Mouse (Mus musculus): ENCODE data around the gene Bmp8a.
A peak's percentile ranks its signal among the peaks of the same experiment; 100 is the strongest.
"Not testable (repeated sequence)": the region's sequence is repeated elsewhere in the genome, so short reads cannot be mapped to it uniquely, and the experiment has no call there.

The Bmp8a gene

DNA sequence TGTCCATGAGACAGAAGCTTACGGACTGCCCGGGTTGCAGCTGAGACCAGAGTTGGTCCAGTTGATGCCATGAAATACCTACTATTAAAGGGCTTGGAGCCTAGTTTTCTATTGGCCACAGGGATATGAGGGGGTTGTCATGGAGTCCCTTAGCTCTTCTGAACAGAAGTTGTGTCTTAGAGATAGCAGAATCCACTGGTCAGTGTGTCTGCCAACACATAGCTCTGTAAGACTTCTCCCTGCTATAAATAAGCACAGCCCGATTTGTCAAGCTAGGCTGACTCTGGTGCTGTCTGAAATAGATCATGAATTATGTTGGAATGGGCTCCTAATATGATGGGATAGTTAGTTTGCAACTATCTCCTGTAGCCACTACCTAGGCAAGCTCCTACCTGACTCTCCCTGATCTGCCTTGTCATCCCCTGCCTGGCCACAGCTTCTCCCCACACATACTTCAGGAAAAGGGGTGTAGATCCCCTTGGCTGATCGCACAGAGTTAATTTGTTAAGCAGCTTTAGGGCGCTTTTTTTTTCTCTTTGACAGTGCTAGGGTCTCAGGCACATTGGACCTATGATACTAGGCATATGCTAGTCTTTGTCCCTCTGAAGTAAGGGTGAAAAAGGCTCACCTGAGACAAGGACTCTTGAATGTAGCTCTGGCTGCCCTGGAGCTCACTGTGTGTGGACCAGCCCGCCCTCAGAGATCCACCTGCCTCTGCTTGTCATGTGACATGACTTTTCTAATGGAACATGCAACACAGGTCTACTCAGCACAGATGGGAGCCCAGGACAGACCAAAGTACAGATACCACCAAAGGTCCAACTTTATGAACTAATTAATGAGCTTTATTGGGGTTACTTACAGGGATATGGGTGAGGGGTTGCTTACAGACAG is 58.1 kb downstream of the Bmp8a start:
- DNase-seq: peak; percentile 72

DNA sequence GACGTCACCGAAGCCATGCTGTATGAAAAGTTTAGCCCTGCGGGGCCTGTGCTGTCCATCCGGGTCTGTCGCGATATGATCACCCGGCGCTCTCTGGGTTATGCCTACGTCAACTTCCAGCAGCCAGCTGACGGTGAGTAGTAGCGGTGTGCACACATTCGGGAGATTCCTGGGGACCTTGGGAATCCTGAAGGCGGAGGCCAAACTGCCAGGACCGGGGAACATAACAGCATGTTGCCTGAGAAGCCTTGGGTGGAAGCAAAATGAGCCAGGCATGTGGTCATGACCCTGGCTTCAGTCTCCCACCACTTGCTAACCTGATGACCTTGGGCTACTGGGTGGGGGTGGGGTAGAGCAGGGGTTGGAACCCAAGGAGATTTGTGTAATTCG is 59.4 kb downstream of the Bmp8a start:
- DNase-seq: not testable (repeated sequence)

DNA sequence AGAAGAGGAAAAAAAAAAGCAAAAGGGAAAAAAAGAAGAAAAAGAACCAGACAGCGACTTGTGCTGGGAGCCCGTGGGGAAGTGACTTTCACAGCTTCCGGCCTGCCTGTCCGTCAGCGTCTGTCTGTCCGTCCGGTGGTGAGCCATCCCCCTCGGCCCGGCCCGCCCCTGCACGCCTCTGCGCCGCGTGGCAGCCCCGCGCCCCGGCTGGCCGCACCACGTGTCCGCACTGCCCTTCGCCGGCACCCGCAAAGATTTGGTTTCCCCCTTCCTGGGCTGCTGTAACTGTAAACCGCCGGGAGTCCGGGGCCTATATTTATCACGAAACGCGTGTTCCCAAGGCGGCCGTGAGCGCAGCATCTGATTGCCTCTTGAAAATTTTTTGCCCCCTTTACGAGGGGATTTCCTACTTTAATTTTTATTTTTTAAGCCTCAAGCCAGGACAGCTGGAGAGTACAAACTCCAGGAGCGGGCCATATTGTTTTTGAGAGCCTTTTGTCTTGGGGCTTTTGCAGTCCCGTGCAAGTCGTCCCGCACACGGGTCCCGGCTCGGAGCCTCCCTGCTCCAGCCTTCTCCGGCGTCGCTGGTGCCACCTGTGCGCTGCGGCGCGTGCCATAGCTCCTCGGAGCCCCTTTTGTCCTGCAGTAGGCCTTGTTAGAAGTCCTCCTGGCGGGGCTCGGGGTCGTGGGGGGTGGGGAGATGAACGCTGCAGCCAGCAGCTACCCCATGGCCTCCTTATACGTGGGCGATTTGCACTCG is 60.0 kb downstream of the Bmp8a start:
- DNase-seq: not testable (repeated sequence)

- DNase-seq: peak; percentile 98
Observed at GRCm38 (mm10) chr4:123282500-123282899, 60.6 kb downstream of the Bmp8a start.

DNA sequence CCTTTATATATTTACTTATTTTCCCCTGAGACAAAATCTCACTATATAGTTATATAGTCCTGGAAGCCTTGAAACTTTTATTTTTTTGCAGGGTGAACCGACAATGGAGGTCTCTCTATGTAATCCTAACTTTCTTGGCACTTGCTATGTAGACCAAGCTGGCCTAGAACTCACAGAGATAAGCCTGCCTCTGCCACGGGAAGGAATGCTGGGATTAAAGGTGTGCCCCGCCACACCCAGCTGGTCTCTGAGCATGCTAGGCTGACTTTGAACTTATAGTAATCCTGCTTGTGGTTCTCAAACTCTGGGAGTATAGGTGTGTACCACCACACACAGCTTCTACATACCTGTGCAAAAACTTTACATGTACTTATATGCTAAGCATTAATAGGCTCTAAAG is 62.9 kb downstream of the Bmp8a start:
- peak; percentile 53 for DNase-seq

- no peak for DNase-seq
Observed at GRCm38 (mm10) chr4:123271063-123271462, 72.0 kb downstream of the Bmp8a start.
